Mouse (Mus musculus) heart, adult 8-10 months (tissue): Measurements from ENCODE around the gene Robo3. TPM values are rescaled to one million over a fixed set of nuclear protein-coding genes. Genes with fewer than 3 reads are reported as not detected.

Source experiments
- DNase-seq: peaks from one replicate; pipeline ENCODE4 v3.0.0; 2022; ENCODE audit warnings: low spot score
- total RNA-seq, 4 experiments: library from RNA; stranded (reverse); gene quantifications; 2 replicates each; pipeline ENCODE4 v1.2.4; 2022

Gene Robo3
- total RNA-seq, 4 experiments from 2014 or later: not detected

DNA sequence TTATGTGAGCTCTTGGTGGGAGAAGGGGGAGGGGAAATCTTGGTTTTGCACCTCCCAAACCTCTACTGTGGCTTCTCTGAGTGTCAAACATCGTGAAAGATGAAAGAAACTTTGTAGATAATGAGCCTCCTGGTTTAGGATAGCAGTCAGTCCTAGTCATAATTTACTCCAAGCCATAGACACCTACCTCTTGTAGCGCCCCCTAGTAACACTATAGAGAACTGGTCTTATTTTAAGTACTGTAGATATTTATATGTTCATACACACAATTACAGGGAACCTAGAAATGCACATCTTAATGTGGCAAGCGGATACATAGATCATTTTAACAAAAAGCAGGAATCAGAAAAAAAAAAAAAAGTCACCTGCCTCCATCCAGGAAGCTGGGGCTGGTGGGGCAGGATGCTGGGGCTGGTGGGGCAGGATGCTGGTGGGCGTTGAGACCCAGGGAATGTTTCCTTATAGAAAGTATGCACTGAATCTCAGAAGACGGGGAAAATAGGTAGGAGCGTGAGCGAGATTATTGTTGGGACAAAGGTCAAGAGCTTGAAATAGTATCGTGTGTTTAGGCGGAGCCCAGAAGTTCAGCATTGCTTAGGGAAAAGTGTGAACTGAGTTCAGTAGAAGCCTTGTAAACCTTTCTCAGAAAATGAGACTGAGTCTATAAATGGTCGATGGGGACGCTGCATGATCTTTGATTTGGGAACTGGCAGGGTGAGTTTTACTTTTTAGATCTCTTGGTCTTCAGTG is 64.8 kb downstream of the Robo3 start:
- DNase-seq: no peak

- no peak for DNase-seq
Observed at GRCm38 (mm10) chr9:37367301-37368080, 65.6 kb downstream of the Robo3 start, which contains the start of gene Hepacam. Gene Hepacam, plus strand, starts transcription at chr9:37367351.

GRCm38 (mm10) chr9:37365706-37366105 is 67.3 kb downstream of the Robo3 start:
- DNase-seq: no peak

Other genes with a start within 250 kb of the Robo3 start
- gene Tmem218, start 225.0 kb downstream of the Robo3 start, total RNA-seq: 1 to 10 TPM; 7.5 to 8.7 (median 8.2) TPM
- 1 to 10 TPM; 2.5 to 3.7 (median 3.2) TPM for gene Slc37a2, start 177.5 kb downstream of the Robo3 start, total RNA-seq
- gene Ccdc15, start 84.8 kb downstream of the Robo3 start, total RNA-seq: 1 to 10 TPM; 1.6 to 2.3 (median 1.9) TPM
- under 1 TPM in 1 of 4 experiments, not detected in 3; 0.11 TPM for gene Hepacam, start 65.9 kb downstream of the Robo3 start, total RNA-seq
- gene Robo4, start 31.3 kb downstream of the Robo3 start, total RNA-seq: 10 to 100 TPM; 21.3 to 39.4 (median 32.2) TPM
- gene Msantd2, start 56.1 kb upstream of the Robo3 start, total RNA-seq: 1 to 10 TPM; 3.5 to 7.7 (median 5.4) TPM
- 10 to 100 TPM; 53.1 to 62.0 (median 57.0) TPM for gene Esam, start 94.8 kb upstream of the Robo3 start, total RNA-seq
- gene Vsig2, start 106.0 kb upstream of the Robo3 start, total RNA-seq: 1 to 10 TPM; 1.9 to 5.2 (median 3.7) TPM
- gene Nrgn, start 119.7 kb upstream of the Robo3 start, total RNA-seq: 10 to 100 TPM in 2 of 4 experiments, 1 to 10 TPM in 2; 4.8 to 11.7 (median 8.5) TPM
- gene Siae, start 122.5 kb upstream of the Robo3 start, total RNA-seq: 10 to 100 TPM in 1 of 4 experiments, 1 to 10 TPM in 3; 8.4 to 10.0 (median 9.1) TPM
- gene Spa17, start 180.5 kb upstream of the Robo3 start, total RNA-seq: 1 to 10 TPM; 2.7 to 3.6 (median 2.9) TPM
- 10 to 100 TPM; 29.8 to 35.8 (median 34.0) TPM for gene Tbrg1, start 224.1 kb upstream of the Robo3 start, total RNA-seq
- gene Panx3, start 236.0 kb upstream of the Robo3 start, total RNA-seq: not detected